Mouse (Mus musculus) heart, adult 18-20 months (tissue): Measurements from ENCODE around the gene Ehbp1. TPM values are rescaled to one million over a fixed set of nuclear protein-coding genes. Genes with fewer than 3 reads are reported as not detected.

ENCODE experiments used
- total RNA-seq, 2 experiments: library from RNA; stranded (reverse); gene quantifications; 2 replicates each; pipeline ENCODE4 v1.2.3; 2021

The Ehbp1 gene
- total RNA-seq, 2 experiments from 2014 or later, result 108 to 116 TPM

Other genes with a start within 250 kb of the Ehbp1 start
- gene Tmem17, start 169.8 kb upstream of the Ehbp1 start, total RNA-seq, result 1 to 10 TPM; 1.6 to 3.4 TPM